Mouse (Mus musculus) stomach, postnatal 0 days (tissue): ENCODE data around the gene Nras.

ENCODE experiments used
- CTCF ChIP-seq: IDR thresholded peaks from 2 replicates; pipeline ENCODE4 v1.5.1; 2016; ENCODE audit warnings: antibody characterized with exemption, low read depth, mild to moderate bottlenecking, moderate library complexity
- EP300 ChIP-seq: optimal IDR thresholded peaks from 2 replicates; pipeline ENCODE3; 2016; ENCODE audit warnings: antibody characterized with exemption

GRCm38 (mm10) chr3:103040285-103040684, 17.8 kb upstream of the Nras start:
- TF ChIP-seq CTCF (no peak), EP300 (no peak)
